ENCODE assay signal across 17 mouse cellular contexts in genomic region chr14:77256943-77257342, GRCm38 (mm10).
A peak's percentile ranks its signal among the peaks of the same experiment; 100 is the strongest.
DNase-seq lines count a peak whose midpoint lies in the region; ATAC-seq lines count a peak whose summit lies in the region.
"Had no signal": no experiment of that assay in that cellular context is flagged by ENCODE, and none has a peak within 500 bp of the region (broad histone marks: within the 10 kb centered on the region; RNA-seq: fewer than 3 reads in every experiment).

No protein-coding gene starts in this region.

- H3K4me1 ChIP-seq in forebrain, embryonic 13.5 days, result peaks cover 17% of the 10 kb centered on the region; the same call in 1 of the 2 replicates
- H3K4me1 ChIP-seq in forebrain, embryonic 10.5 days, result no peaks in the 10 kb centered on the region

- peak overlapping the region; percentile 41; the same call in 1 of the 2 replicates for H3K27ac ChIP-seq in forebrain, embryonic 13.5 days
- no peak overlapping the region for H3K27ac ChIP-seq in forebrain, embryonic 10.5 days
- H3K27ac ChIP-seq: embryonic facial prominence, embryonic 13.5 days; hindbrain, embryonic 15.5 days; liver, embryonic 14.5 days; midbrain, embryonic 10.5 days had no signal

- no peaks in the 10 kb centered on the region for H3K27me3 ChIP-seq in forebrain, embryonic 13.5 days
- no peaks in the 10 kb centered on the region for H3K27me3 ChIP-seq in forebrain, embryonic 10.5 days (ENCODE audit: poor library complexity, severe bottlenecking)
- H3K27me3 ChIP-seq: embryonic facial prominence, embryonic 13.5 days; hindbrain, embryonic 15.5 days had no signal

- no peaks in the 10 kb centered on the region for H3K9me3 ChIP-seq in forebrain, embryonic 13.5 days (replicated peaks)
- H3K9me3 ChIP-seq in forebrain, embryonic 10.5 days, result no peaks in the 10 kb centered on the region
- H3K9me3 ChIP-seq: embryonic facial prominence, embryonic 13.5 days; hindbrain, embryonic 15.5 days; midbrain, embryonic 10.5 days had no signal

- H3K4me3 ChIP-seq in forebrain, embryonic 13.5 days, result no peak overlapping the region
- H3K4me3 ChIP-seq in forebrain, embryonic 10.5 days, result no peak overlapping the region
- H3K4me3 ChIP-seq: embryonic facial prominence, embryonic 13.5 days; hindbrain, embryonic 15.5 days; midbrain, embryonic 10.5 days; myocyte had no signal

- H3K36me3 ChIP-seq in forebrain, embryonic 13.5 days (ENCODE audit: poor library complexity, severe bottlenecking), result no peaks in the 10 kb centered on the region
- no peaks in the 10 kb centered on the region for H3K36me3 ChIP-seq in forebrain, embryonic 10.5 days (replicated peaks)
- H3K36me3 ChIP-seq: embryonic facial prominence, embryonic 13.5 days; hindbrain, embryonic 15.5 days; midbrain, embryonic 10.5 days had no signal

- DNase-seq in forebrain, embryonic 10.5 days (ENCODE audit: extremely low spot score, low spot score), result no peak
- peak; percentile 58 for DNase-seq in left cerebral cortex, postnatal 4 days
- DNase-seq in left cerebral cortex, adult 8-10 months (ENCODE audit: low spot score in 2 of 2), result no peak
- DNase-seq in cerebellum, postnatal 14 days, result peak; percentile 48 to 76
- DNase-seq in right cerebral cortex, postnatal 25 days, result no peak
- no peak for DNase-seq in heart, adult 8-10 months (ENCODE audit: low spot score)
- DNase-seq: kidney, adult 8-10 months; lung, postnatal 10 days; spleen, adult 18-20 months; thymus, postnatal 36 days had no signal

- WGBS in forebrain, embryonic 13.5 days, result 70% methylated on average over 2 of the region's 2 CpGs
- WGBS in forebrain, embryonic 10.5 days, result 82% methylated on average over 2 of the region's 2 CpGs

- H3K9ac ChIP-seq in forebrain, embryonic 13.5 days, result no peak overlapping the region
- H3K9ac ChIP-seq: embryonic facial prominence, embryonic 13.5 days; hindbrain, embryonic 15.5 days; liver, embryonic 14.5 days had no signal

- intact Hi-C loops in left cerebral cortex, postnatal 4 days (cut with DNase I), result no loop called here

- peak; percentile 75; the same call in 1 of the 2 replicates for ATAC-seq in forebrain, embryonic 13.5 days
- ATAC-seq in megakaryocyte-erythroid progenitor cell, adult 5-6 weeks (replicated peaks; ENCODE audit: low FRiP score, low TSS enrichment, poor library complexity, severe bottlenecking), result no peak

- no peak overlapping the region for H3K4me2 ChIP-seq in forebrain, embryonic 13.5 days
- H3K4me2 ChIP-seq: embryonic facial prominence, embryonic 13.5 days; hindbrain, embryonic 15.5 days had no signal

Comparison
In these comparisons a context has a peak if more than half of its experiments do, and no peak if none do; other contexts are left out.
1. DNase-seq: peak in left cerebral cortex, postnatal 4 days (single experiment) and cerebellum, postnatal 14 days (2 of 2); none in forebrain, embryonic 10.5 days (single experiment), left cerebral cortex, adult 8-10 months (0 of 2), right cerebral cortex, postnatal 25 days (single experiment) and heart, adult 8-10 months (single experiment).